Mouse (Mus musculus) MEL (cell line): ENCODE results near the gene Serpinb11. TPM values are rescaled to one million over a fixed set of nuclear protein-coding genes. Genes with fewer than 3 reads are reported as not detected.

ENCODE experiments used
- DNase-seq: peaks from one replicate; pipeline ENCODE4 v3.0.0; 2011; ENCODE audit warnings: low read depth, low spot score
- H3K27ac ChIP-seq: 2 replicates; pipeline ENCODE4 v1.5.1; 2012; ENCODE audit warnings: low read depth, mild to moderate bottlenecking, control low read depth, low read length, moderate library complexity; ENCODE audit not compliant: control insufficient read depth
- H3K27me3 ChIP-seq, 2 experiments: fragments of 150-350 bp in 1 of 2; sonication (generic) in 1 of 2; 2 replicates each; pipeline ENCODE4 v1.6.1; 2012; ENCODE audit warnings: low read length in 2 of 2, mild to moderate bottlenecking in 2 of 2, improper control_type of control experiment in 1 of 2, moderate library complexity in 1 of 2; ENCODE audit not compliant: insufficient read depth in 2 of 2, control insufficient read depth in 1 of 2
- H3K36me3 ChIP-seq, 2 experiments: 2 replicates each; pipeline ENCODE4 v1.6.1; 2012 to 2014; ENCODE audit warnings: low read length in 2 of 2, improper control_type of control experiment in 1 of 2, inconsistent platforms in 1 of 2, mild to moderate bottlenecking in 1 of 2; ENCODE audit not compliant: insufficient read depth in 2 of 2, control insufficient read depth in 1 of 2
- H3K4me1 ChIP-seq, 2 experiments: fragments of 150-350 bp in 1 of 2; sonication (generic) in 1 of 2; 2 replicates each; pipeline ENCODE4 v1.6.1; 2012; ENCODE audit warnings: low read length in 2 of 2, improper control_type of control experiment in 1 of 2, mild to moderate bottlenecking in 1 of 2; ENCODE audit not compliant: insufficient read depth in 2 of 2, control insufficient read depth in 1 of 2
- H3K4me3 ChIP-seq, 2 experiments: fragments of 150-350 bp in 1 of 2; sonication (generic) in 1 of 2; 2 replicates each; pipeline ENCODE4 v1.5.1; 2012; ENCODE audit warnings: low read depth in 2 of 2, low read length in 2 of 2, mild to moderate bottlenecking in 2 of 2, moderate library complexity in 2 of 2, control low read depth in 1 of 2, improper control_type of control experiment in 1 of 2; ENCODE audit not compliant: control insufficient read depth in 1 of 2, insufficient read depth in 1 of 2
- H3K79me2 ChIP-seq: 2 replicates; pipeline ENCODE4 v1.6.1; 2012; ENCODE audit warnings: mild to moderate bottlenecking, low read length, moderate library complexity; ENCODE audit not compliant: control insufficient read depth, poor library complexity, insufficient read depth
- H3K9ac ChIP-seq: 2 replicates; pipeline ENCODE4 v1.6.1; 2012; ENCODE audit warnings: low read depth, mild to moderate bottlenecking, control low read depth, low read length, moderate library complexity; ENCODE audit not compliant: control insufficient read depth, poor library complexity, severe bottlenecking
- H3K9me3 ChIP-seq: fragments of 150-350 bp; sonication (generic); replicated peaks from 2 replicates; pipeline ENCODE4 v1.6.1; 2012; ENCODE audit warnings: mild to moderate bottlenecking, low read length, improper control_type of control experiment, moderate library complexity; ENCODE audit not compliant: insufficient read depth
- CHD2 ChIP-seq: IDR thresholded peaks from 2 replicates; pipeline ENCODE4 v1.6.1; 2011; ENCODE audit warnings: low read length, improper control_type of control experiment
- CTCF ChIP-seq, 3 experiments: IDR thresholded peaks in 2 of 3; conservative IDR thresholded peaks in 1 of 3; 2 replicates each; pipeline ENCODE4 v1.5.1; 2011 to 2012; ENCODE audit warnings: low read length in 3 of 3, low read depth in 2 of 3, mild to moderate bottlenecking in 2 of 3, improper control_type of control experiment in 1 of 3, inconsistent platforms in 1 of 3, mixed read lengths in 1 of 3, moderate library complexity in 1 of 3; ENCODE audit not compliant: control insufficient read depth in 1 of 3, insufficient read depth in 1 of 3, poor library complexity in 1 of 3, severe bottlenecking in 1 of 3
- GABPA ChIP-seq: IDR thresholded peaks from 2 replicates; pipeline ENCODE4 v1.6.1; 2012; ENCODE audit warnings: low read depth, mild to moderate bottlenecking, inconsistent platforms, low read length, improper control_type of control experiment, moderate library complexity
- GATA1 ChIP-seq: IDR thresholded peaks from 2 replicates; pipeline ENCODE4 v1.6.1; 2011; ENCODE audit warnings: low read depth, low read length, improper control_type of control experiment
- HCFC1 ChIP-seq: IDR thresholded peaks from 2 replicates; pipeline ENCODE4 v1.6.1; 2012; ENCODE audit warnings: low read depth, mild to moderate bottlenecking, inconsistent platforms, low read length, improper control_type of control experiment, moderate library complexity
- JUND ChIP-seq: IDR thresholded peaks from 2 replicates; pipeline ENCODE4 v1.6.1; 2011; ENCODE audit warnings: low read depth, mild to moderate bottlenecking, improper control_type of control experiment, low read length
- KAT2A ChIP-seq: conservative IDR thresholded peaks from 2 replicates; pipeline ENCODE4 v1.6.1; 2012; ENCODE audit warnings: low read depth, low read length, improper control_type of control experiment, inconsistent platforms
- MAFK ChIP-seq: IDR thresholded peaks from 2 replicates; pipeline ENCODE4 v1.6.1; 2011; ENCODE audit warnings: low read depth, mild to moderate bottlenecking, low read length, improper control_type of control experiment, borderline replicate concordance
- MAX ChIP-seq: IDR thresholded peaks from 2 replicates; pipeline ENCODE4 v1.6.1; 2011; ENCODE audit warnings: low read length, improper control_type of control experiment
- MAZ ChIP-seq: IDR thresholded peaks from 2 replicates; pipeline ENCODE4 v1.6.1; 2012; ENCODE audit warnings: low read depth, mild to moderate bottlenecking, inconsistent platforms, low read length, improper control_type of control experiment
- MXI1 ChIP-seq: IDR thresholded peaks from 2 replicates; pipeline ENCODE4 v1.6.1; 2011; ENCODE audit warnings: mild to moderate bottlenecking, low read depth, low read length, improper control_type of control experiment
- MYB ChIP-seq: IDR thresholded peaks from 2 replicates; pipeline ENCODE4 v1.6.1; 2011; ENCODE audit warnings: mild to moderate bottlenecking, low read depth, low read length, improper control_type of control experiment
- MYC ChIP-seq: IDR thresholded peaks from 2 replicates; pipeline ENCODE4 v1.6.1; 2011; ENCODE audit warnings: low read depth, mild to moderate bottlenecking, low read length, improper control_type of control experiment, moderate library complexity
- NELFE ChIP-seq: IDR thresholded peaks from 2 replicates; pipeline ENCODE4 v1.6.1; 2011; ENCODE audit warnings: low read depth, low read length, improper control_type of control experiment
- POLR2AphosphoS5 ChIP-seq: IDR thresholded peaks from 2 replicates; pipeline ENCODE4 v1.6.1; 2012; ENCODE audit warnings: low read depth, borderline replicate concordance, mild to moderate bottlenecking, inconsistent platforms, low read length, moderate library complexity, mixed read lengths
- RAD21 ChIP-seq: IDR thresholded peaks from 2 replicates; pipeline ENCODE4 v1.6.1; 2011; ENCODE audit warnings: mild to moderate bottlenecking, low read depth, low read length, improper control_type of control experiment
- SMC3 ChIP-seq: IDR thresholded peaks from 2 replicates; pipeline ENCODE4 v1.6.1; 2011; ENCODE audit warnings: low read depth, low read length, improper control_type of control experiment
- TAL1 ChIP-seq: IDR thresholded peaks from 2 replicates; pipeline ENCODE4 v1.6.1; 2012; ENCODE audit warnings: mild to moderate bottlenecking, inconsistent platforms, low read length, moderate library complexity, mixed read lengths
- TCF12 ChIP-seq: IDR thresholded peaks from 2 replicates; pipeline ENCODE4 v1.6.1; 2014; ENCODE audit warnings: low read depth, mild to moderate bottlenecking, inconsistent platforms, low read length, improper control_type of control experiment, moderate library complexity
- USF2 ChIP-seq, 2 experiments: IDR thresholded peaks; 2 replicates each; pipeline ENCODE4 v1.6.1; 2011 to 2012; ENCODE audit warnings: improper control_type of control experiment in 2 of 2, low read length in 2 of 2, borderline replicate concordance in 1 of 2, inconsistent platforms in 1 of 2, low read depth in 1 of 2, mild to moderate bottlenecking in 1 of 2; ENCODE audit not compliant: insufficient read depth in 1 of 2
- ZMIZ1 ChIP-seq: IDR thresholded peaks from 2 replicates; pipeline ENCODE4 v1.6.1; 2012; ENCODE audit warnings: low read depth, mild to moderate bottlenecking, inconsistent platforms, low read length, improper control_type of control experiment, moderate library complexity
- polyA plus RNA-seq, 2 experiments: library from polyadenylated mRNA; stranded (reverse) in 1 of 2; unstranded in 1 of 2; fragments of >175 nt in 1 of 2; fragments of >200 nt in 1 of 2; gene quantifications; 2 replicates each; pipeline versions ENCODE4 v1.2.1 to v1.2.4; 2012; ENCODE audit warnings: low replicate concordance in 2 of 2, low read depth in 1 of 2; ENCODE audit not compliant: insufficient read length in 2 of 2, insufficient read depth in 1 of 2, missing spikeins in 1 of 2
- total RNA-seq: library from RNA; depleted of rRNA; stranded (reverse); fragments of 300-350 nt; gene quantifications from 2 replicates; pipeline ENCODE4 v1.2.3, GENCODE M21; 2012; rRNA removed

Serpinb11 gene
- total RNA-seq (not detected in 2 replicates), polyA plus RNA-seq (not detected)

DNA sequence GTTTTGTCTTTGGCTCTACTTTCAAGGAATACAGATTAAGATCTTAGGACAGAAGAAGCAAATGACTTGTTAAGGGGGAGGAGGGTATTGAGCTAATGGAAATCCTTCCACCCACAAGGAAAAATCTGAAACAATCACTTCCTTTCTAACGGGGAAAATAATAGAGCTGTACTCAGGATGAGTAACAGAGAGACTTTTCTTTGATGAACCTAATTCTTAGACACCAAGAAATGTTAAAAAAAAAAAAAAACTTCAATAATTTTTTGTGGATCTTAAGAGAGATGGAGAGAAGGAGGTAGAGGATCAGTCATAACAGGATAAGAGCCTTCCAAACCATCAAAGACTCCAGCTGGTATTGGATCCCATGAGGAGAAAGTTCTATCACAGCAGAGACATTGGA lies at the start of gene Serpinb11:
Serpinb11 (plus strand) TSS at position 301 of the 400 bp plus-strand sequence.
- H3K27me3 ChIP-seq: peaks cover 3 to 6% of the 10 kb centered on the region in 2 experiments
- no peak for DNase-seq
- H3K4me1 ChIP-seq: no peaks in the 10 kb centered on the region
- TF ChIP-seq TCF12 (no peak), MAFK (no peak), NELFE (no peak), CHD2 (no peak), MYB (no peak), JUND (no peak), POLR2AphosphoS5 (no peak), MYC (no peak), ZMIZ1 (no peak), MAZ (no peak), MAX (no peak), GABPA (no peak), HCFC1 (no peak), TAL1 (no peak), KAT2A (no peak)
- H3K9ac ChIP-seq: no peak within 1 kb of the TSS
- H3K4me3 ChIP-seq: no peak within 1 kb of the TSS
- no peaks in the 10 kb centered on the region for H3K36me3 ChIP-seq
- H3K27ac ChIP-seq: no peak within 1 kb of the TSS
- no peaks in the 10 kb centered on the region for H3K9me3 ChIP-seq
- H3K79me2 ChIP-seq: no peaks in the 10 kb centered on the region

- no peaks in the 10 kb centered on the region for H3K27me3 ChIP-seq
- peak; percentile 21 for DNase-seq
- no peaks in the 10 kb centered on the region for H3K36me3 ChIP-seq
- H3K9me3 ChIP-seq: no peaks in the 10 kb centered on the region
- no peaks in the 10 kb centered on the region for H3K79me2 ChIP-seq
- no peaks in the 10 kb centered on the region for H3K4me1 ChIP-seq
- no peak overlapping the region for H3K27ac ChIP-seq
- TF ChIP-seq CTCF (IDR thresholded peaks at IDR 0.05 in 2 of 3, conservative IDR thresholded peaks at IDR 0.05 in 1 of 3; ENCODE audit: control insufficient read depth in 1 of 3, insufficient read depth in 1 of 3, low read depth in 2 of 3, low read length in 3 of 3, poor library complexity in 1 of 3, severe bottlenecking in 1 of 3) (peak in 1 of 3 experiments; percentile 20; a peak in 2 of 6 replicates), GATA1 (no peak), RAD21 (peak; percentile 8; the same call in 1 of the 2 replicates), SMC3 (peak; percentile 21), MXI1 (no peak), USF2 (IDR thresholded peaks at IDR 0.05; ENCODE audit: borderline replicate concordance in 1 of 2, insufficient read depth in 1 of 2, low read depth in 1 of 2, low read length in 2 of 2) (no peak)
- H3K9ac ChIP-seq: no peak overlapping the region
- H3K4me3 ChIP-seq: no peak overlapping the region
Observed at GRCm38 (mm10) chr1:107345979-107346378, 15.0 kb upstream of the Serpinb11 start.
